Comparison of ENCODE assay signal across 24 mouse cellular contexts in genomic region chr11:89550921-89551320, GRCm38 (mm10).
"Had no signal": no experiment of that assay in that cellular context is flagged by ENCODE, and none has a peak within 500 bp of the region (broad histone marks: within the 10 kb centered on the region; RNA-seq: fewer than 3 reads in every experiment).

No protein-coding gene starts in this region.

- H3K36me3 ChIP-seq: heart, embryonic 10.5 days; heart, embryonic 12.5 days; hindbrain, embryonic 13.5 days; hindbrain, embryonic 15.5 days; kidney, embryonic 15.5 days; limb, embryonic 10.5 days; limb, embryonic 12.5 days; liver, embryonic 13.5 days had no signal

- H3K27ac ChIP-seq: heart, embryonic 10.5 days; hindbrain, embryonic 13.5 days; hindbrain, embryonic 15.5 days; hindbrain, postnatal 0 days; kidney, embryonic 15.5 days; kidney, postnatal 0 days; limb, embryonic 10.5 days; limb, embryonic 12.5 days; liver, embryonic 13.5 days had no signal

- H3K4me2 ChIP-seq: heart, embryonic 12.5 days; hindbrain, embryonic 13.5 days; hindbrain, embryonic 15.5 days; kidney, embryonic 15.5 days; limb, embryonic 12.5 days; liver, embryonic 11.5 days; liver, embryonic 13.5 days had no signal

- H3K4me1 ChIP-seq: heart, embryonic 10.5 days; heart, embryonic 12.5 days; hindbrain, embryonic 13.5 days; hindbrain, embryonic 15.5 days; kidney, embryonic 15.5 days; limb, embryonic 12.5 days; liver, embryonic 13.5 days had no signal

- DNase-seq: gastrocnemius, postnatal 14 days; gastrocnemius, postnatal 36 days; heart, adult 18-20 months; heart, postnatal 10 days; kidney, adult 11 months; kidney, adult 2 months; kidney, adult 9 months; kidney, postnatal 14 days; kidney, postnatal 36 days; layer of hippocampus, adult 9-11 months; layer of hippocampus, postnatal 36 days; liver; liver, embryonic 13.5 days had no signal

- ATAC-seq: hindbrain, postnatal 0 days; intestine, embryonic 16.5 days had no signal

- H3K9me3 ChIP-seq: heart, embryonic 10.5 days; heart, embryonic 12.5 days; hindbrain, embryonic 13.5 days; hindbrain, embryonic 15.5 days; kidney, embryonic 15.5 days; limb, embryonic 10.5 days; limb, embryonic 12.5 days; liver, embryonic 13.5 days had no signal

- H3K27me3 ChIP-seq: heart, embryonic 12.5 days; hindbrain, embryonic 15.5 days; kidney, embryonic 15.5 days; liver, embryonic 13.5 days had no signal

- H3K4me3 ChIP-seq: heart, embryonic 10.5 days; heart, embryonic 12.5 days; hindbrain, embryonic 13.5 days; hindbrain, embryonic 15.5 days; kidney, embryonic 15.5 days; limb, embryonic 10.5 days; limb, embryonic 12.5 days; liver, embryonic 13.5 days had no signal

- H3K9ac ChIP-seq: heart, embryonic 12.5 days; hindbrain, embryonic 13.5 days; hindbrain, embryonic 15.5 days; kidney, embryonic 15.5 days; limb, embryonic 12.5 days; liver, embryonic 13.5 days had no signal
